Mouse (Mus musculus) myocyte (in vitro differentiated cells): ENCODE measurements at regions not wholly inside any gene's neighbourhood (a gene's known extent, or its start where the extent isn't known, plus 50 kb on each side); places are given as distances from the start of the nearest gene placed in this dataset.

Experiments
- CEBPB ChIP-seq: IDR thresholded peaks from 2 replicates; pipeline ENCODE4 v1.6.1; 2011; ENCODE audit warnings: mild to moderate bottlenecking, moderate library complexity; ENCODE audit not compliant: poor library complexity, insufficient read depth, severe bottlenecking
- E2F4 ChIP-seq: IDR thresholded peaks from one replicate; pipeline ENCODE4 v1.6.1; 2011; ENCODE audit warnings: mild to moderate bottlenecking, control low read depth, moderate library complexity; ENCODE audit not compliant: insufficient read depth
- MAX ChIP-seq: IDR thresholded peaks from one replicate; pipeline ENCODE4 v1.6.1; 2011; ENCODE audit warnings: low read depth, mild to moderate bottlenecking, control low read depth
- MYOD1 ChIP-seq, 3 experiments: IDR thresholded peaks; one replicate each; pipeline ENCODE4 v1.6.1; 2011; ENCODE audit warnings: control low read depth in 2 of 3, low read depth in 2 of 3, mild to moderate bottlenecking in 2 of 3, moderate library complexity in 1 of 3; ENCODE audit not compliant: insufficient read length in 2 of 3, control insufficient read depth in 1 of 3
- MYOG ChIP-seq, 3 experiments: IDR thresholded peaks; one replicate each; pipeline ENCODE4 v1.6.1; 2011; ENCODE audit warnings: control low read depth in 2 of 3, low read depth in 2 of 3, mild to moderate bottlenecking in 2 of 3; ENCODE audit not compliant: insufficient read length in 2 of 3, control insufficient read depth in 1 of 3, insufficient read depth in 1 of 3
- POLR2A ChIP-seq: IDR thresholded peaks from one replicate; pipeline ENCODE4 v1.6.1; 2011; ENCODE audit warnings: low read depth, mild to moderate bottlenecking, control low read depth, moderate library complexity; ENCODE audit not compliant: insufficient read length
- POLR2AphosphoS2 ChIP-seq: IDR thresholded peaks from one replicate; pipeline ENCODE4 v1.6.1; 2011; ENCODE audit warnings: low read depth, control low read depth; ENCODE audit not compliant: insufficient read length
- REST ChIP-seq: IDR thresholded peaks from one replicate; pipeline ENCODE4 v1.6.1; 2011; ENCODE audit warnings: mild to moderate bottlenecking, control low read depth, moderate library complexity; ENCODE audit not compliant: insufficient read depth, insufficient read length
- SRF ChIP-seq: IDR thresholded peaks from one replicate; pipeline ENCODE4 v1.6.1; 2011; ENCODE audit warnings: low read depth; ENCODE audit not compliant: control insufficient read depth, insufficient read length
- TCF12 ChIP-seq: IDR thresholded peaks from one replicate; pipeline ENCODE4 v1.6.1; 2011; ENCODE audit warnings: mild to moderate bottlenecking, control low read depth; ENCODE audit not compliant: poor library complexity, insufficient read depth, severe bottlenecking
- TCF3 ChIP-seq: IDR thresholded peaks from one replicate; pipeline ENCODE4 v1.6.1; 2011; ENCODE audit warnings: low read depth, control low read depth; ENCODE audit not compliant: insufficient read length
- USF1 ChIP-seq: IDR thresholded peaks from one replicate; pipeline ENCODE4 v1.6.1; 2011; ENCODE audit warnings: low read depth, mild to moderate bottlenecking, control low read depth, moderate library complexity

DNA sequence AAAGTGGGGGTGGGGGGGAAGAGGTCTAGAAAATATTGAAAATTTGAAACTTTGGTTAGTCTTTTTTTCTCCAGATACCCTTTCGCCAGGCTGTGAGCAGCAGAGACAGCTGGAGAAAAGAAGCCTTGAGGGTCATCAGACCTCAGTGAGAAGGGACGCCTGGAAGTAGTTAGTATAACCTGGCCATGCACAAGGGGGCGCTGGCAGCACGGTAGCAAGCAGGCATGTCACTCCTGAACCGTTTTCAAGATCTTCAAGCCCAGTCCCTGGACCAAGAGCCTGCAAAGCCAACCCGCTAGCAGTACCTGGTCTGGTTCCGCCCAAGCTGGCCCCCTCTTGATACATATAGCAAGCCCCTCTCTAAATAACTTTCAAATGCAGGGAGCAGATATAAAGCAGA lies 378.0 kb upstream of the Jmjd1c start:
- TF ChIP-seq MYOD1 (IDR thresholded peaks at IDR 0.05; ENCODE audit: control insufficient read depth in 1 of 3, insufficient read length in 2 of 3, low read depth in 2 of 3) (no peak), POLR2A (no peak), TCF12 (no peak), USF1 (no peak), MAX (no peak), CEBPB (no peak), REST (no peak), TCF3 (no peak), SRF (no peak), MYOG (IDR thresholded peaks at IDR 0.05; ENCODE audit: control insufficient read depth in 1 of 3, insufficient read depth in 1 of 3, insufficient read length in 2 of 3, low read depth in 2 of 3) (no peak), E2F4 (no peak), POLR2AphosphoS2 (no peak)
